Mouse (Mus musculus): ENCODE data around the gene Wnt2b.

The Wnt2b gene

DNA sequence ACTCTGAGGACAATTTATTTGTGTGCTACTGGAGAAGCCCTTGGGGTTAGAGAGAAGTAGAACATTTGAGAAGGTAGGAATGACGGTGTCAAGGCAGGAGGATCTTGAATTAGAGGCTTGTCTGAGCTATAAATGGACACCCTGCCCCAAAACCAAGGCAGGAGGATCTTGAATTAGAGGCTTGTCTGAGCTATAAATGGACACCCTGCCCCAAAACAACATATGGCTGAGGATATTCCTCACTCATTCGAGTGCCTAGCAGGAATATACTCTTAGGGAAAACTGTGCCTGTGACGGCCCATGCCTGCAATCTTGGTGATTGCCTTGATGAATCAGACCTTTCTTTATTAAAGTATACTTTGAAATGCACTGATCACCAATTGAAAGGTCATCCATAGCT lies 55.7 kb downstream of the Wnt2b start:
- in situ Hi-C loops (cut with MboI, MseI): no loop called here

DNA sequence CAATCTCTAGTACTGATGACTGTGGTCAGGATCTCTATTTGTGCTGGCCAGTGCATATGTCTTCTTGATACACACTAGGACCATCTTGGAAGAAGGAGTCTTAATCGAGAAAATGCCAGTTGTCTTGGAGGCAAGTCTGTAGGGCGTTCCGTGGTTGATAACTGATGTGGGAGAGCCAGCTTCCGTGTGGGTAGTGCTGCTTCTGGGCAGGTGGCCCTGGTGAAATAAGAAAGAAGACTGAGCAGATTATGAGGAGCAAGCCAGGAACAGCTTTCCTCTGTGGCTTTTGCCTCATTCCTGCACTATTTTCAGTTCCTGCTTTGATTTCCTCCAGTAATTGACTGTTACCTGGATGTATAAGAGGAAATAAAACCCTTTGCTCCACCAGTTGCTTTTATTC lies 56.3 kb downstream of the Wnt2b start:
- in situ Hi-C loops (cut with MboI, MseI): no loop called here

DNA sequence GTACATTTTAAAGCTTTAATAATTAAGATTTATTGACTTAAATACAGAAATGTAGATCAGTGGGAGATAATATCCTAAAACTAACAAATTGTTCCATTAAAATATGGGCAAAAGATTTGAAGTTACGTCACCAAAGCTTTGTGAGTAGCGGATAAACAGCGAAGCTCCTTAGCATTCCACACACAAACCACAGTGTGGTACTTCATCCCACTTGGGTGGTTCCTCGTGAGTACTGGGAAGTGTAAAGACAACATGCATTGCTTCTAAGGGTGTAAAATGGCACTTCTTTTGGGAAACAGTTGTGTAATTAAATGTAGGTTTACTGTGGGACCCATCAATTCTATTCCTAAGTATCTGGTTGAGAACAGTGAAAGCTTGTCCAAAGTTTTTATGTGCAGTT lies 60.6 kb downstream of the Wnt2b start:
- in situ Hi-C loops (cut with MboI, MseI): no loop called here

DNA sequence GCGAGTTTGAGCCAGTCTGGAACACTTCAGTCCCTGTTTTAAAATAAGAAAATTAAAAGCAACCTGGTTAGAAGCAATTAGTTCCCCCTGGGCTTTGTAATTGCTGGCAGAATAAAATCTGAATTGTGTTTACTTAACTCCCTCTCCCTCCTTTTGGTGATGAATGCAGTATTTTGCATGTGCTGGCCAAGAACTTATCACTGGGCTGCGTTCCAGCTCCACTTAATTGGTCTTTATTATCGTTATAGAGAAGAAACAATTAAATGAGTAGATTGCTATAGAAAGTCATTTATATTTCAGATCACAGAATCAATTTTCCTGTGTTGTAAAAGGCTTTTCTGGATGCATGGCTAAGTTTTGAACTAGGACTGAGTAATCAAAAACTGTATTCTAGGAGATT lies 65.6 kb downstream of the Wnt2b start:
- in situ Hi-C loops (cut with MboI, MseI): no loop called here
